Mouse (Mus musculus) natural killer cell, adult 2 months (primary cell): ENCODE measurements at regions not wholly inside any gene's neighbourhood (a gene's known extent, or its start where the extent isn't known, plus 50 kb on each side); places are given as distances from the start of the nearest gene placed in this dataset.

Experiments
- DNase-seq, 2 experiments: peaks; one replicate each; pipeline ENCODE4 v3.0.0; 2022; ENCODE audit warnings: low spot score in 2 of 2

DNA sequence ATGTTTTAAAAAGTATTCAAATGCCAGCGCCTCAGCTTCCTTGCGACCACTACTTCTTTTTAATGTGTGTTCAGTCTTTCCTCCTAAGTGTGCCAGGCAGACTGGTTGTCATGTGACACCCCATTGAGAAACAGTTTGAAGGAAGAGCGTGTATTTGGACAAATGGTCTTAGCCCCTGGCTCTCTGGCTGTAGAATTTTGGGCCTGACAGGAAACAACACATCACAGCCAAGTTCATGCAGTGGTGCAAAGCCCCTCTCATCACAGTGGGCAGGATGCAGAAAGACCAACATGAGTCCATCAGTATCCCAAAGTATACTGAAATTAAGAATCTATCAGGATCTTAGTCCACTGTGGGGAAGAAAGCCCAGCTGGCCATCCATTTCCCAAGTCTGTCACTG, 605.6 kb upstream of the Intu start:
- no peak for DNase-seq

DNA sequence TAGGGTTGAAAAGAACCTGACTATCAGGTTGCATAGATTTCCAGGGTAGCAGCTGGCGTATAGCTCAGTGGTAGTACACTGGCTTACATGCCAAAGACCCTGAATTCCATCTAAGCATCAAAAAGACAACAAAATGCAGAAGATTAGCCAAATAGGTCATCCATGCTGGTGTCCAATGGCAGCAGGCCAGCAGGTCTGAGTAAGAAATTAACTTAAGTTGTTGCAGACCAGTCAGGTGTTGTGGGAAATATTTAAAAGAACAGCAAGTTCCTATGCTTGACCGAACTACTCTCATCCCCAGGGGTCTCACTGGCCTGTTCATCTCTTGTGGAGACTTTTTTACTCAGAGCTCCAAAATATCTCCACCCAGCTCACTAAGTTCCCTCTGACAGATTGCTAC, 602.7 kb upstream of the Intu start:
- DNase-seq, result no peak

DNA sequence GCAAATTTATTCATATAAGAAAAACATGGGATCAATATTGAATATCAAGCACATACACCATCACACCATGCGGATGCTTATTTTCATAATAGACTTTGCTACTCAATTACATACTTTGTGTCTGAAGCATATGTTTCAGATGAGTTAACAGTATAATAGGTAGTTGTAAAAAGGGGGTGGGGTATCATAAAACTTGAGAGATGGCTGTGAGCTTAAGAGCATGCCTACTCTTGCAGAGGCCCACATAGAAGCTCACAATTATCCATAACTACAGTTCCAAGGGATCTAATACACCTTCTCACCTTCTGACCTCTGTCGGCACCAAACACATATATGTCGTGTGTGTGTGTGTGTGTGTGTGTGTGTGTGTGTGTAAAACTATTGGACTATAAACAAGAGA, 597.7 kb upstream of the Intu start:
- no peak for DNase-seq

DNA sequence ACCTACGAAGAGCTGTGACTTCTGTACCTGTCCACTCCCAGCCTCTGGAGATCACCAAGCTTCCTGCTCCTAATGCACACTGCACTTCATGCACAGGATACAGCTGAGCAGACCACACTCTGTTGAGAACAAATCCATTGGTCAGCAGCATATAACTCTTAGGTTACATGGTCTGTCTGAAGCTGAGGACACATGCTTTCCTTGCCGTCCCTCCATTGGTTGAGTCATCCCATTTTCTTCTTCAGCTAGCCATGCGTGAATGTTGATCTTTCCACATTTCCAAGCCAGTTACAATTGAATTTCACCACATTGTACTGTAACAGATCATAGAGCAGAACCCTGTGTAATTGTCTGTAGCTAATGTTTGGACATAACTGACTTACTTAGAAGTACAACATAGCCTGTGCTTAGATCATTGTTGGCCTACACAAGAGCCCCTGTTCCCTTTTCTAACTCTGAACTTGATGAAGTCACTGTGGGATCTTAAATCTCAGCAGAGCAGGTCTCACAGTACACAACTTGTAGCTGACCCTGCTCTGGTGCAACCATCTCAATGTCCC, 593.3 kb upstream of the Intu start:
- no peak for DNase-seq

DNA sequence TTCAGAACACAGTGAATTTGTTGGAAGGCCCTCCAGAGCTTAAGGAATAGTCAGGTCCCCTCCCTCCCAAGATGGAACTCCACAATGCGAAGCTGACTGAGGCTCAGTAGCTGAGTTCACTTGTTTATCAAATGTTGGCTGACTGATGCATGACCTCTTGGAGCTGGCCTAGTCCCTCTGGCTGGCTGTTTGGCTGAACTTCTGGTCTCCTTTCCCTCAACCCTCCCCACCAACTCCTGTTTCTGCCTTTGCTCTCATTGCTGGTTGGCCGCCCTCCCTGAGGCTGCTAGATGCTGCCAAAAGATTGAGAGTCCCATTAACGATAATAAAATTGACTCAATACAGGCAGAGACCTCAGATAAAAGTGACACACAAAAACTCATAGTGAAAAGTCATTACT, 586.5 kb upstream of the Intu start:
- DNase-seq, result no peak

DNA sequence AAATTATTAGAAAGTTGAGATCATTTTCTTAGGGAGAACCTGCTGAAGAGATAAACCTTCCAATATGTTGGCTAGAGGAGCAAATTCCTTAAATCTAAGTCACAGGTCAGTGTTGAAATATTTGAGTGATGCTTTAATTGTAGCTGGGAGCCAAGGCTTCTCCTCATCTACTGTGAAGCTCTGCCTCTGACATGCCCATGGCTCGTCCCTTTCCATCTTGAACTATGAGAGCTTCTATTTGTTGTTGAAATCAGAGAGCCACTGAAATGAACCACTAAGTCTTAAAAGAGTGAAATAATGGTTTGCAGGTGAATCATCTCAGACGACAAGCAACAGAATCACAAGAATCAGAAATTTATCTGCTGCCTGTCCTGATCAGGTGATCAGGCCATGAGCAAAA, 579.0 kb upstream of the Intu start:
- DNase-seq, result no peak

DNA sequence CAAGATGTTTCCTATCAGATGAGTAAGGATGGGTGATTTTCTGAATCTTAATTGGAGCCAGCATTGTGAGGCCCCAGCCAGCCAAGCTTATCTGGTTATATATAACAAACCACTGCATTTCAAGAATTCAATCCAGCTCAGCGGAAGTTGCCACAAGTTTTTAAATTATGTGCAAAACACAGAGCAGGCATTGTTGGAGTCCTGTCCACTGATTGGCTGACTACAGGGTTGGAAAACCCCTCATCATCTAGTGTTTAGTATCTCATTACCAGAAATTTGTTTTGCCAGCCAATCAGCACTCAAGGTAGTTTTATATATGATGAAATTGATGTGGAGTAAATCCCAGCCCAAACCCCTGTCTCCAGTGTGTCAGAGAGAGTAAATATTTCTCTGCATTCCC, 578.5 kb upstream of the Intu start:
- DNase-seq, result no peak

DNA sequence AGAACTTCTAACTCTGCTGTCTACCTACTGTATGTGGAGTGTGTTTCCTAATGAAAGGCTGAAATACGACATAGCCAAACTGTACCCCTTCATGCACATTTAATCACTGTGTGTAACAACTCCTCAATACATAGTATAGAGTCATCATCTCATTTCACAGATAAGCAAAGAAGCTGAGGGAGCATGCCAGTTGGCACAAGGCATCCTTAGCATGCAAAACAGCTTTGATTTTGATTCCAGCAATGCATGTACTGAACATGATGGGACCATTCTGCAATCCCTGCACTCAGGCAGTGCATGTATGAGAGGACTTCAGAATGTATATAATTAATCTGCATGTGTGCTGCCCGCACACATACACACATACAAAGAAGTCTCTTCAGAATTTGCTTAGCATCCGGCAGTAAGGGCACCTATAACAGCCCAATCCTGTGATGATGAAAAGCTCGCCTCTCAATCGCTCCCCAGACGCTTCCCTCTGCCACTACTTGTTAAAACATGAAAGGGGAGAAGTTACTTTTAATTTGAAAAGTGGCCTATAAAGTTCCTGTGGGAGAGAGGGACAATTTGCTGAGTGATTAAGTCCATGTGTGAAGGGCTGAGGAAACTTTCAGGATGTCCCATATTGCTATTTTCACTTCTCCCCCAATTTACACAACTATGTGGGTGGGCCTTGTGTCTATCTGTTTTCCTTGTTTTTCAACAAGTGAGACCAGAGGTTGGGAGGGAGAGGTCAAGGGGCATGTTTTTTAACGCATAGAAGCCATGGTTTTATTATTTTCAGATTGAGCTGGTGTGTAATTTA, 569.0 kb upstream of the Intu start:
- no peak for DNase-seq

DNA sequence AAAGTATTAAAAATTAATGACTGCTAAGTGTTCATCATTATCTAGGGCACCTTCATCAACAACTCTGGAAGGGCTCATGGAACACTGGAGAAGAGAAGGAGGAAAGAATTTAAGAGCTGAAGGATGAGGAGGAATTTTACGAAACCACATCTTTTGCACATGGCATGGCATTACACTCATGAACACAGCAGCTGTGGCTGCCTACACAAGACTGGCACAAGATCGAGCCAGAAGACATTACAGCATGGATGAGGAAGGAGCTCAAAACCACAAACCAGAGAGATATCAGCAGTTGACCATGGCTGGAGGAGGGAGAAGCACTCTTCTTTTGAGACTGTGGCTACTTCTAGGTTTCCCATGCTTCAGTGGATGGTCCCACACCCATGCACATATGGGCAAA, 565.7 kb upstream of the Intu start:
- no peak for DNase-seq

DNA sequence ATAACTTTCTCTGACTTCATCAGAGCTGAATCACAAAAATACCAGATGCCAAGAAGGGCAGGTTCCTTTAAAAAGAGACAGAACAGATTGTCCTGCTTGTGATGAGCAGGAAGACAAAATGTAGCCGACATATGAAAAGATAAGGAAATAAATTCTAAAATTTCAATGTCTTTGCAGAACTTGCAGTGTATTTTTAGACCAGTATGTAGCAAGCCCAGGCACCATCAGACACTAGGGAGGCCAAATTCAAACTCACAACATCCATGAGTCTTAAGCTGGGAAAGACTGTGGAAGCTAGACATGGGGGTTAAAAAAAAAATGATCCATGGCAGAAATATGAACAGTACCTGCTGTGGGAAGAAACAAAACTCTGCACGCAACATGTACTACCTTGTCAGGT, 564.7 kb upstream of the Intu start:
- no peak for DNase-seq

DNA sequence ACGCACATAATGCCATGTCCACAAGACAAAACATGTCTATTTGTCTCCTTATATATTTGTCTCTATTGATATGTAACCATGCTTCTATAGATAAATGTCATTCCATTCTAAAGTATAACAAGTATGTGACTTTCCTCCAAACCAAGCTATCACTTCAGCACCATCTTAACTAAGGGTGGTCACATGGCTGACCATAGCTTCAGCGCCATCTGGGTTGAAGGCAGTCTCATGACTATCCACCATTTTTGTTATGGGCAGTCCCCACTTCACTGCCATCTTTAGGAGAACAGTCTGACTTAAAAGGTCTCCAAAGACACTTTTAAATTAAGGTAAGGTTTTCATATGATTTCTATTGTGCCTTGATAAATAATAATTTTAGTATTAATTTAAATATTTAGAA, 554.1 kb upstream of the Intu start:
- DNase-seq, result no peak

DNA sequence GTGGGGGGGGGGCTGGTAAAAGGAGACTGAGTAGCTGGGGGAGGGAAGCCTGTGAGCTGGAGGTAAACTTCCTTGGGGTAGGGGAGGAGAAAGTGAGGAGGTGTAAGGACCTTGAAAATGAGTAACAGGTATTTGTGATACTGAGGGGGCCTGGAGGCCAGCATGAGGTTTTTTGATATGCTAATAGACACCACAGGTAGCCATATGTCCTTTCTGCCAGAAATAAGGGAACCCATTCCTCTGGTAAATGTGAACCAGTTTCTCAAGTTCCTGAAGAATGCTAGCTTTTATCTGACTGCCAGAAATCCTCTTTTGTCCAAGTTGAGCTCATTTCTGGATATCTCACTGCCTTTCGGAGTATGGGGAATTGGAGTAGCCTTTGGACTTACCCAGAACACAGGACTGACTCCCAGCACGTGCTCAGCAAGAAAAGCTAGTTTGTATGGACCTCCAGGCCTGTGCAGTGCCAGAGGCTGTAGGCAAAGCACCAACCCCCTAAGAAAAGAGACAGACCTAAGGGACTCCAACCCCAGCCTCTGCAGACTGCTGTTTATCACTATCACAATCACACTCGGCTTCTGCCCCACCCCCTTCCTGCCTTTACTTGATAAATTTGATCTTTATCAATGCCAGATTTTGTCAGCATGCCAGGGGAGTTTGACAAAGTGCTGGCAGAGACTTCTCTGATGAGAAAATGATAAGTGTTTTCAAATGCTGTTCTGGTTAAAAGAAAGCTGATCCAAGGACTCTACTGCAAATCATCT, 552.0 kb upstream of the Intu start:
- DNase-seq, result no peak

DNA sequence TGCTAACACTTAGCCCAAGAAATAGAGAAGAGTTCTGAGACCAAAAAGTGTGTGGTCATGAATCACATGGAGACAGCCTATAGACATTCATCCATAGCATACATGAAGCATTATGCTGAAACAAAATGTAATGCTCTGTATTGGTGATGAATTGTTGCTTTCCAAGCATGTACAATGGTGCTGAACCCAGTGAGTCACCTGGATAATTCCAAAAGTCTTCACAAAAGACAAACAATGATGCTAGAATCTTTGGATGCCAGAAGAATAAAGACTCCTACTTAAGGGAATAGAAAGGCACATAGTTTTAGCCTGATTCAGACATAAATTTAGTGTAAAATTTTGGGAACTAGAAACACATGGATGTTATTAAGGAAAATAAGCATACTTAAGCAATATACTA, 548.4 kb upstream of the Intu start:
- no peak for DNase-seq

DNA sequence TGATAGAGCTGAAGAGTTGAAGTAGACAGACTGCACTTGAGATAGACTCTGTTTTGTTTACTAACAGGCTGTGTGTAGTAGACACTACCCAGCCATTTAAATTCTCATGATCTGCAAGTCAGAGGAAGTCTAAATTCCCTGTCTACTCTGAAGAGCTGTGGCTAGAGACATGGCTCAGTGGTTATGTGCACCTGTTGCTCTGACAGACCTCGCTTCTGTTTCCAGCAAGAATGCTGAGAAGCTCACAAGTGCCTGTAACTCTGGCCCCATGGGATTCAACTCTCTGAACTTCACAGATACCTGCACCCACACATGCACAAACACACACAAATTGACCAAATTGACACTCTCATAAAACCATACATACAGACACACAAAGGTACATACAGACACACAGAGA, 543.4 kb upstream of the Intu start:
- no peak for DNase-seq

DNA sequence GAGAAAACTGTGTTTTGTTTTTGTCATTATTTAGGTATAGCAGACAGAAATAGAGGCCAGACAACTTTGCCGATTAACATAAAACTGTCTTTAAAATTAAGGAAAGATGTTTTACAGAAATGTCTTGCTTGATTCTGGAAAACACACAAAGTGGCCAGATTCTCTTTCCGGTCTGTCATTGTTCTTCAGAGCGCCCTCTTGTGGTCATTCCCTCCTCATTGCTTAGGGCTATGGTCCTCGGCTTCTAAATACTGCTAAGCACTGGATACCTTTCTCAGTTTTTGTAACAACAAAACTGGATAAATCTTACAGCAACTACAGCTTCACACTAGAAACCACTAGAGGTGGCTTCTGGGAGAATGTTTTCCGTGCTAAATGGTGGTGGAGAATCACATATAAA, 532.5 kb upstream of the Intu start:
- DNase-seq, result no peak

DNA sequence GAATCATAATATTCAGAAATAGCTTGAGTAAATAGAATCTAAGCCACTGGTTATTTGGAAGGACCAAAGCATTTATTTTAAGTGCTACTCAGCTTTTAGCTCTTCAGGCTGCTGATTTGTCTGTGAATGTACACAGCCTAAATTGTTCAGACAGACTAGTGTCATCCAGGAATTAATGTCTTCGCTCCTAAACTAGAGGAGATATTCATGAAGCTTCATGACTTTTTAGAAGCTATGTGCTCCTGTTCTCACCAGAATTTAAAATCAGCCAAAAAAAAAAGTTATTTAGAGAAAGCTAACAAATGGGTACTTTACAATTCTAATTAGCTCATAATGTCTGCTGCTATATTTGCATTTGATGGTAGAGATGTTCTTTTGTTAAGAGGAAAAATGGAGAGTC, 531.2 kb upstream of the Intu start:
- no peak for DNase-seq

DNA sequence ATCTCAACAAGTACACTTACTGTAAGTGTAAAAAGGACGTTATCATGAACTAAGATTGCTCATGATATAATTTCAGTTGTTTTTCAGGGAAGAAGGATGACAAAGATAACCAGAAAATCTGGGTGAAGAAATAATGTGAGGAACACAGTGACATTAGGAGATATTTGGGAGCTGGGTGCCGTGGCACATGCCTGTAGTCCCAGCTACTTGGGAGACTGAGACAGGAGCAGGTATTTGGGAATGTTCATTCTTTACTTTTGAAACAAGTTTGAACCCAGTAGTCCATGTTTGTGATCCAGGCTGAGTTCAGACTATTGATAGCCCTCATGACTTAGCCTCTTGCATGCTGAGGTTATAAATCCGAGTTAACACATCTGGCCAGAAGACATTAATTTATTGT, 528.2 kb upstream of the Intu start:
- no peak for DNase-seq

DNA sequence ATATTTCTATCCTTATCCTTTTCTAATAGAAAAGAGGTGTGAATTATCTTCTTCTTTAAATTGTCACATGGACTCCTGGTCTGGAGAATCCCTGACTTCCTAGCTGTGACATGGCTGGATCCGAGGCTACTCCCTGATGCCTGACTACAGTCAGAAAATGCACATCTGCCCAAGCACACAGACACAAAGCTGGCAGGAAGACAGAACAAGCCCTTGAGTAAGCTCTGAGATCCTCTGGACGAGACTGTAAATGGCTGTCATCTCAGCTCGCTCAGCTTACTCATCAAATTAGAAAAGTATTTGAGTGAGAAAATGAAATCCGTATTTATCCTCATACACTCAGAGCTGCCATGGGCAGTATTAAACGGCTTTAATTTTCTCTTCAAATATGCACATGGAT, 521.0 kb upstream of the Intu start:
- no peak for DNase-seq

DNA sequence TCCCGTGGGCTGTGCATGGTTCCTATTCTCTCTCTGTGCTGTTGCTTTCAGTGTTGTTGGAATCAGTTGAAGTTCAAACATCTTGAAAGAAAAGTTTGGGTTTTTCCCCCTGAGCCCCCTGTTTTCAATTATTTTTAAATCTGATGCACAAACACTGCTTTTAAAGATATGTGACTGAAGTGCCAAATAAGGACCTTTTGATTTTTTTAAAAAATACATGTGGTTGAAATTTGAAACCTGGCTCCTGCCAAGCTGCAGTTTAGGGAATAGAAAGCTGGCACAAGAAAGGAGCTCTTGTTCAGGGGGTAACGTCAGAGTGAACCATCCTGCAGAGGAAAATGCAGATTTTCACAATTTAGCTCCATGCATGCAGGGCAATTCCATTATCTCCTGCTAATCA, 509.4 kb upstream of the Intu start:
- no peak for DNase-seq

DNA sequence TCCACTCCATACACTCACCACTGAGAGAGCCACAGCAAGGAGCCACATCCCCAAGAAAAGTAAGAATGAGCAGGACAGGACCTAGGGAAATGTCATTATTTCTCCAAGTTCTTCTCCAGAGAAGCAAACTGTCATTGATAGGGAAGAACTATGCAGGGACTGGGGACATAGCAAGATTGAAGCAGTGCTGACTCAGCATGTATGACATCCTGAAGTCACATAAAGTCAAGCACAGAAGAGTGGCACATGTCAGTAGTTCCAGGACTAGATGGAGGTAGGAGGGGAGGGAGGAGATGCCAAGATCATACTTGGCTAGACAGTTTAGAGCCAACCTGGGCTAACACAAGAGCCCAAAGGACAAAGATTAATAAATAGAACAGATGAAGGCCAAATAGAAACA, 503.4 kb upstream of the Intu start:
- DNase-seq, result no peak

DNA sequence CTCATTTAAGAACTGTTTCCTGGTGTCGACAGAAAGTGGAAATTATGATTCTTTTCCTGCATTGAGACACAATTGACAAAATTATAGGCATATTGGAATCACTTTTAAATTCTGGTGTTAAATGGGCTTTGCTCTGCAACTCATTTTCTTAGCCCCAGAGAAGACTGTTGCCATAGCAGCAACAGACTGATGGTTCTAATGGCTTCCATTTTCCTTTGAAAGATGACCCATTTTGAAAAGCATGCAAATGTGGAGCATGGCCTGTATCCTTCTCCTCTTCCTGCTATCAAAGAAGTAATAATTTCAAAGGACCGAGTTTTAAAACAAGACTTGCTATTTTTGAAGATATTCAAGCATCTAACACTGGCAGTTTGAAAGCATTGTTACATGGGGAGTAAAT, 494.9 kb upstream of the Intu start:
- no peak for DNase-seq

DNA sequence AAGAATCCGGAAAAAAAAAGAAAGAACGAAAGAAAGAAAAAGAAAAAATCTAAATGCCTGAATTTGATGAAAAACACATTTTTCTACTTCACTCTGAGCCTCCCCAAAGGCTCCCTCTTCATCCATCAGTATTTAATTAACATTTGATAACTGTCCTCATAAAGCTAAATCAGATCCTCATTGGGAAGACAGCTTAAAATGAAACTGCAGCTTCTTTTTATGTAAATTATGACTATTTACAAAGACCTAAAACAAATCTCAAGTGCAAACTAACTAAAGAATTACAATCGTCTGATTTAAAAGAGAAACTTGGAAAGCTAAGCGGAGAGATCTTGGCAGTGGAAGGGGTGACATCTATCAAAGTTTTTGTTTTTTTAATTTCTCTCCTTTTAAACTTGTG, 481.4 kb upstream of the Intu start:
- DNase-seq, result no peak

DNA sequence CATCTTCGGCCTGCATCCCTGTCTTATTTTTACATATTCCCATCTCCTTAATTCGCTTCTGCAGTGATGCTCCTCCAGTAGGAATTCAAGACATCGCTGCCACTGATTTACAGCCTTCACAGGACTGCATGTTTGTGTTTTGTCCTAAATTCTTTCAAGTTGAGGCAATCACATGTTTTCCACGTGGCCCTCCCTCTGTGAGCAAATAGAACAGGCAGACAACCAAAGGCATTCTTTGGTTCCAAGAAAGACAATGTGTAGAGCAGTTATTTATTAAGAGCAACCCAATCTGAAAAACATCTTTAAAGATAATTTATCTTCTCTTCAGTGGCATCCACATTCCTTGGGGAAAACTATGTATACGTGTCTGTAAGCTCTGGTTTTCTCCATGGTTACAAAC, 472.8 kb upstream of the Intu start:
- DNase-seq, result no peak
